Mouse (Mus musculus): ENCODE measurements around the gene Fam189a1.

DNA sequence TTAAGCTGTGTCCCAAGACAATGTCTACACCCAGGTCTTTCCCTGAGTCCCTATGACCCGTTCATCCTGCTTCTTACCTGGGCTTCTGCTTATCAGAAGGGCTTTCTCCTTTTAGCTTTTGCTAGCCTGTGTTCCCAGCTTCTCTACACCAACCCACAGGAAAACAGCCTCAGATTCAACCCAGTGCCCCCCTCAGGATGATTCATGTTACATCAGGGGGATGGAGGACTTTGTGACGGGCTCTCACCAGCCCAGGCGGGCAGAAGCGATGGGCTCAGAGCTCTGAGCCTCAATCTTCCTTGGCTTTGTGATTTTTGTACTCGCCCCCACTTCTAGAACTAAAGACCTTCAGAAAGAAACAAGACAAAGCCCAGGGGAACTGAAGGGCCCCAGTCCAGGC lies 335.3 kb downstream of the Fam189a1 start:
- TF ChIP-seq SIN3A (IDR thresholded peaks at IDR 0.05; ENCODE audit: low read length) (no peak), EP300 (IDR thresholded peaks at IDR 0.05; ENCODE audit: low read length) (no peak), CHD2 (IDR thresholded peaks at IDR 0.05; ENCODE audit: low read length) (no peak), NRF1 (IDR thresholded peaks at IDR 0.05; ENCODE audit: low read depth, low read length) (no peak), MAFK (IDR thresholded peaks at IDR 0.05; ENCODE audit: insufficient replicate concordance, low read length) (no peak), CTCF (conservative IDR thresholded peaks at IDR 0.05 in 1 of 2, IDR thresholded peaks at IDR 0.05 in 1 of 2; ENCODE audit: low read depth in 2 of 2, low read length in 2 of 2) (peak in 1 of 2 experiments; percentile 13; a peak in 1 of 4 replicates), POLR2A (IDR thresholded peaks at IDR 0.05; ENCODE audit: low read depth, low read length) (no peak)
